Mouse (Mus musculus) kidney, adult 11 months (tissue): ENCODE data around the gene Kcnip1.

Experiments
- DNase-seq: peaks from one replicate; pipeline ENCODE4 v3.0.0; 2022

Gene Kcnip1

DNA sequence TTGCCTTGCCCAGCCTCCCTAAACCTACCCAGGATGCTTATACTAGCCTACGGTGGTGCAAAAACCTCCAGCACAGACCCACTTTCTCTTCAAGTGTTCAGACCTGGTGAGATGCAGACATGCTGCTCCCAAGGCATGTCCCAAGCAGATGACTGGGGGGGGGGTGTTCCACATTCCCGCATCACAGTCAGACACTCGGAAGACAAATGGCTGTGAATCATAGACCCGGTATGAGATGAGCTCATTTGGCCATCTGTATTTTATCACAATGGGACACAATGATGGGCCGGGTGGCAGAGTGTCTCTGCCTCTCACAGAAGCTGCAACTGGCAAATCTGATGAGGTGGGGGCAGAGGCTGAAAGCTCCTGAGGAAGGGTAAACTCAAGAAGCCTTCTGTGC, 244.2 kb downstream of the Kcnip1 start:
- DNase-seq = no peak

GRCm38 (mm10) chr11:33747402-33747955, 245.5 kb downstream of the Kcnip1 start:
- DNase-seq = no peak

GRCm38 (mm10) chr11:33746402-33746801, 246.6 kb downstream of the Kcnip1 start:
- DNase-seq = no peak

- no peak for DNase-seq
Measured at GRCm38 (mm10) chr11:33745821-33746329, 247.1 kb downstream of the Kcnip1 start.

GRCm38 (mm10) chr11:33744429-33744828, 248.5 kb downstream of the Kcnip1 start:
- no peak for DNase-seq

DNA sequence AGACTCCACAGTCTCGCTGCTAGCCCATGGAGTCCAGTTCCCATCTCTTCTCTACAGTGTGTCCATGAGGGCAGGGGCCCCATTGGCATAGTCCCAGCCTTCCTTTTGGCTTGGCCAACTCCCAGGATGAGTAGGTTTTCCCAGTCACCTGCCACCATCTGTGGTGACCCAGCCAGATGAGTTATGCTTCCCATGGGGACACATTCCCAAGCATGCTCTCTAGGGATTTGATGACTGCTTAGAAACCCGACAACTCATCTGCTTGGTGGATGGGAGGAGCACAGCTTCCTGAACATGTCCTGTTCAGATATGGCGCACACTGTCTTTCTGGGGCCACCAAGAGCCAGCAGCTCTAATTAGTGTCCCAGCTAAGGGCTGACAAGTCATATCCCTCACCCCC, 252.8 kb downstream of the Kcnip1 start:
- no peak for DNase-seq

DNA sequence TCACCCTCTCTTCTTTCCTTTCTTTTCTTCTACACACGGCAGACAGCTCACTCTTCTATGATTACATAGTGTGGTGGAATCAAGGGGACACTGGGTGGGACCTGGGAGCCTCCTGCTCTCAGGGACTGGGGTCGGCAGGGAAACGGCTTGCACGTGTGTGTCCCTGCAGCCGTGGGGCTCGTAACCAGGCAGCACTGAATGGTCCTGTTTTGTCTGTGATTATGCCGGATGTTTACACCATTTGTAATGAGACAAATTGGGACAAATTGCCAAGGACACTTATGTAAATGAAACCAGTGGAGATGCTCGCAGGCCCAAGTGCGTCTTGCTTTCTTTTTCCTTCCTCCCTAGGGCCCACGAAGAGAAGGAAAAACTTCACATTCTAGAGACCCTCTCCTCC, 256.5 kb downstream of the Kcnip1 start:
- no peak for DNase-seq

DNA sequence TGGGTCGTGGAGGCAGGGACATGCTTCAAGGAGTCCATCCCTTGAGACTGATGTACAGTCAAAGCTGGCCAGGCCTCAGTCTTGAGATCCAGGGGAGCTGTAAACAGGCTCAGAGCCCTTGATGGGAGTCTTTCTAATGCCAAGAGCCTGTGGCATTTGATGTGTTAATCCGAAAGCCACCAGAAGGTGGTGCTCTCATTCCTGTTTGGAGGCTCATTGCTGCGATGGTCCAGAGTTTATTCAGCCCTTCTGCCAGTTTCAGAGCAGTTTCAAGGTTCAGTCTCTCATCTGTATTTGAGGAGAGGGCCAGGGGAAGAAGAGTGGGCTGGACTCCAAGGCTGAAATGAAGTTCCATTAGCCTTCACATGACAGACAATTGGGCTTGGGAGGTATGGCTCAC, 259.7 kb downstream of the Kcnip1 start:
- peak; percentile 9 for DNase-seq

- DNase-seq = no peak
Measured at GRCm38 (mm10) chr11:33732358-33732757, 260.6 kb downstream of the Kcnip1 start.

GRCm38 (mm10) chr11:33721297-33721696, 271.7 kb downstream of the Kcnip1 start:
- DNase-seq = no peak

GRCm38 (mm10) chr11:33706777-33707176, 286.2 kb downstream of the Kcnip1 start:
- no peak for DNase-seq

- no peak for DNase-seq
Measured at GRCm38 (mm10) chr11:33701958-33702459, 290.9 kb downstream of the Kcnip1 start.

- DNase-seq = no peak
Measured at GRCm38 (mm10) chr11:33701236-33701957, 291.6 kb downstream of the Kcnip1 start.

DNA sequence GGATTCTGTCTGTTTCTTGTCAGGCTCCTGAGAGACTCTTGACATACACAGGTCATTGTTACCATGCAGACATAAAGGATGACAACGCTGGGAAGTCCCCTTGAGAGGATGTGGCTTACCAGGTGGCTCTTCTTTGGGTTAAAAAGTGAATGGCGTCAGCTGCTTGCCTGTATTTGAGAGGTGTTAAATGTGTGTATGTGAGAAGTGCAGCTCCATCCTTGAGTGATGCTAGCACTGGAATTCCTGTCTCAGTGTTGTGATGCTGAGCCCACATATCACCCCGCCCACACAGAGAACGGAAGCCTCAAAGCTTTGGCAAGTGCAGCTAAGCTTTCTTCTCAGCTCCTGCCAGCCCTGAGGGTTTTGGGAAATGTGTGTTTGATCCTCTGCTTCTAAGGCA, 292.2 kb downstream of the Kcnip1 start:
- no peak for DNase-seq

- DNase-seq = no peak
Measured at GRCm38 (mm10) chr11:33690181-33690580, 302.8 kb downstream of the Kcnip1 start.

GRCm38 (mm10) chr11:33685904-33686303, 307.0 kb downstream of the Kcnip1 start:
- no peak for DNase-seq

DNA sequence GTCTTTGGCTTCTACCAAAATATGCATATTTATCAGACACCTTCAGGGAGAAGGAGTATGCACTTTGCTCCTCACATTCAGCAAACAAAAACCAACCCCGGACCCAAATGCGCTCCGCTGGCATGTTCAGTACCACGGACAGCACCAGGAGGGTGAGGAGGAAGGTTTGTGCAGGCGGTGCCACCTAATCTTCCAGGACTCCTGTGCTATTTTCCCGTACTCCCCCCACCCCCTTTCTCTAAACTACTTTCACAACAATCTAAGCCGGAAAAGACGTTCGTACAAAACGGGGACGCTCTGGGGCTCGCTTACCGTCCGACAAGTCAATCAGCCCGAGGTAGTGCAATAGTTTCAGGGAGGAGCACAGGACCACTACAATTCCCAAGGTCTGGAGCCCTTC, 312.8 kb downstream of the Kcnip1 start:
- peak; percentile 2 for DNase-seq

DNA sequence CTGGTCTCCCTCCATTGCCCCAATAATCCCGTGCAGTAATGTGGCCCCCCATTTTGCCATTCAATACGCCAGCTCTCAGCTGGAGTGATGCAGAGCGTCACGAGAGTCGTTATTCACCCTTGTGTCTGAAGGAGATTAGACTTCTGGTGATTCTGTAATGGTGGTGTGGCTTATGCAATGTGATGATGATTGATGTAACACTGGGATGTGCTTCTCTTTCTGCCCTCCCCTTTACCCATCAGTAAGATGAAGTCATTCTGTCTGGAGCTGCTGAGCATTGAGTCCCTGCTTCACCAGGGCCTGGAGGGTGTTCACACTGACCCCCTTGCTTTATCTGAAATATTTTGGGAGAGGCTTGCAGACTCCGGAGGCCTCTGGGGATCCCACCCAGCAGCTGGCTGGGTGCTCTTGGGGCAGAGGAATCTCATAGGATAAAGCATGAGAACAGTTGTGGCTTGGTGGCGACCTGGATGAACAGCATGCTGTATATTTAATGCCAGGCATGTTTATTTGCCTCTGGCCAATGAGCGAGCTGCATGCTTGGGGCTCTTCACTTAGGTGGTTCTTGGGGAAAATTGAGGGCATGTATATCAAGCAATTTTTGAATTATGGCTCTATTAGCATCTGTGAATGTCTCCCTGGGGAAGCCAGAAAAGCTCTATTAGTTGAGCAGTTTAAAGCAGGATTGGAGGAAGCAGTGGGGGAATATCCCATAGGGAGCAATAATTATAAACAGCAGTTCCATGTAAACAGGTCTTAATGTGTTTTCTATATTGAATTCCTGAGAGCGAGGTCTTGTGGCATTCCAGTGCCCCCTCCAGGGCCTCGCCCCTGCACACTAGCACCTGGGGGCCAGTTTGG, 322.6 kb downstream of the Kcnip1 start:
- no peak for DNase-seq

DNA sequence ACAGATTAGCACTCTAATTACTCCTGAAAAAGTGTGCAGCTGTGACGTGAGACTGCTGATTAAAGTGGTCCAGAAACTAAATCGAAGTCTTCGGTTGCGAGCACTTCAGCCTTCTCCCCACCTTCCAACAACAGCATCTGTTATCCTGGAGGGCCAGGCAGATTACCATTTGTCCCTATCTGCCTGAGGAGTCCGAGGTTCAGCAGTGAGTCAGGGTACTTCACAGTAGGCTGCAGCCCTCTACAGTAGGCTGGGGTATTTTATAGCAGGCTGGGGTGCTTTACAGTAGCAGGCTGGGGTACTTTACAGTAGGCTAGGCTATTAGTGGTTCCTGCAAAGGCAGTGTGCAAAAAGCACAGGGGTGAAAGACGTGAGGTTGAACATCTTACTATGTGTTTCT, 324.6 kb downstream of the Kcnip1 start:
- DNase-seq = no peak

DNA sequence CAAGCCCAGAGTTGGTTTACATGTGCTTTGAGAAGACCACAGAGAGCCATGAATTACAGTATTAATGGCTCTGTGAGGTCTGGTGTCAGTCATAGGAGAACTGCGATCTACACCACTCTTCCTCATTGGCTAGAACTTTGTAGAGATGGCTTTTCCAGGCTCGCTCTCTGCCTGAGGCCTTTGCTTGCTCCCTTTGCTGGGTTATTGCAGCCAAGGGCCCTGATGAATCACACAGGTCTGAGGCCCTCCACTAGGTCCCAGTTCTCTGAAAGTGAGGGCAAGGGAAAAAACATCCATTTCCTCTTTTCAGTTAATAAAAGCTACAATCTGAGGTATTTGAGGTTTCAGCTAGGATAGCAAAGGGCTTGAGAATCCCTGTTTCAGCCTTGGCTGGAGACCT, 329.4 kb downstream of the Kcnip1 start:
- no peak for DNase-seq

DNA sequence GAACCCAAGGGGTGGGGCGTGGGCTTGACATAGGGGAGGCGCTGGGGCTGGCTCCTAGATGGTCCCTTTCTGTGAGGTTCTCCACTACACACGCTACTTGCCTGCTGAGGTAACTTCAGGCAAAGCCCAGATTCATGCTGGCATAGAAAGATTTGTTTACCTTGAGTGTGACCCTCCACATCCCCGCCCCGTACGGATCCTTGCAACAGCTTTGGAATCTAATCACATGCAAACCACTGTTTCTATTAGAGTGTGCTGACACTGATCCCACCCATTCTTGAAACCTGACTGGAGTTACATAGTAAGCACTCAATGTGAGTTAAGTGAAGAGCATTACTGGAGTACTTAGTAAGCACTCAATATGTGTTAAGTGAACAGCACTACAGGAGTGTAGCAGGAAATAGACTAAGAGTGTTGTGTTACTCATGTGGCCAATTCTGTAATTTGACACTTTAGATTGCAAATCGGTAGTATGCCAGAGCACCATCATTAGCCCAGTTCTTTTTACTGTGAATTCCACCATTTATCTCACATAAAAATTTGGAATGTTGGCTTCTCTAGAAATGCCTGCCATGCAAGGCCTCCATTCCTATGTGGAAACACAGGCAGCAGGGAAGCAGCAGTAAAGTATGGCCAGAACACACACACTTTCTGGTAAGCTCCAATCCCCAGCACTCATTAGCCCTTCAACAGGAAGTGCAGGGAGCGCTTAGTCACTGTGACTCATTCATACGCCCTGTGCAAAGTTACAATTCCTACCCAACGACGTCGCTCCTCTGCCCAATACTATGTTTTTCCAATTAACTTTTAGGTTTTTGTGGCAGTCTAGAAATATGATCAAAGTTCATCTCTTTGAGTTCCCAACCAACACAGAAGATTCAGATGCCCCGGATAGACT, 332.7 kb downstream of the Kcnip1 start:
- DNase-seq = no peak

- DNase-seq = no peak
Measured at GRCm38 (mm10) chr11:33655861-33656593, 336.9 kb downstream of the Kcnip1 start.
